Mouse (Mus musculus) olfactory bulb, adult 2 months (tissue): Measurements from ENCODE around the gene Cacna2d2.

ENCODE experiments used
- CTCF ChIP-seq: fragments of 200-500 bp; IDR thresholded peaks from 2 replicates; pipeline ENCODE4 v1.5.1; 2012; ENCODE audit warnings: low read depth, mild to moderate bottlenecking, low read length, moderate library complexity; ENCODE audit not compliant: insufficient read depth
- POLR2A ChIP-seq: fragments of 200-500 bp; IDR thresholded peaks from 2 replicates; pipeline ENCODE4 v1.6.1; 2012; ENCODE audit warnings: mild to moderate bottlenecking, low read depth, low read length, moderate library complexity; ENCODE audit not compliant: insufficient read depth

GRCm38 (mm10) chr9:107548820-107549219 lies 149.4 kb downstream of the Cacna2d2 start:
- TF ChIP-seq CTCF: no peak
- no peak for TF ChIP-seq POLR2A
